Mouse (Mus musculus): Measurements from ENCODE around the gene Tmc7.

Tmc7 gene

GRCm38 (mm10) chr7:118499784-118500435 is 84.6 kb downstream of the Tmc7 start:
- DNase-seq = no peak

- DNase-seq = no peak
These were observed 85.4 kb downstream of the Tmc7 start for GRCm38 (mm10) chr7:118498984-118499783.

GRCm38 (mm10) chr7:118494892-118495579 is 89.5 kb downstream of the Tmc7 start:
- DNase-seq = no peak

GRCm38 (mm10) chr7:118493892-118494291 is 90.6 kb downstream of the Tmc7 start:
- no peak for DNase-seq

GRCm38 (mm10) chr7:118491431-118492147 is 92.9 kb downstream of the Tmc7 start, which contains the start of gene Itpripl2:
Gene Itpripl2, minus strand, starts transcription at chr7:118491975.
- peak; percentile 7 to 17 for DNase-seq

GRCm38 (mm10) chr7:118490666-118491430 is 93.7 kb downstream of the Tmc7 start:
- no peak for DNase-seq

GRCm38 (mm10) chr7:118489706-118490665 is 94.5 kb downstream of the Tmc7 start:
- DNase-seq = no peak

GRCm38 (mm10) chr7:118488060-118488664 is 96.4 kb downstream of the Tmc7 start:
- DNase-seq = no peak

GRCm38 (mm10) chr7:118486917-118487316 is 97.6 kb downstream of the Tmc7 start:
- DNase-seq = no peak
